Mouse (Mus musculus): ENCODE data around the gene Cables2. TPM values are rescaled to one million over a fixed set of nuclear protein-coding genes. Genes with fewer than 3 reads are reported as not detected.

Gene Cables2
- 14.5 and 15.2 TPM in 2 replicates for polyA plus RNA-seq (2015; fragmentation: Nextera tagmentation; extraction: Ambion mirVana)

- WGBS, result 6% methylated on average over 64 of the region's 68 CpGs
- peak within 1 kb of the TSS; percentile 97 for H3K9ac ChIP-seq
- H3K9me3 ChIP-seq, result no peaks in the 10 kb centered on the region
- peak; percentile 89 for ATAC-seq (ENCODE audit: insufficient read depth, low FRiP score, low read depth)
- peaks cover 48% of the 10 kb centered on the region for H3K4me1 ChIP-seq
- peak within 1 kb of the TSS; percentile 90 for H3K4me3 ChIP-seq (replicated peaks)
- no peaks in the 10 kb centered on the region for H3K36me3 ChIP-seq
- H3K4me2 ChIP-seq, result peak within 1 kb of the TSS; percentile 89
- H3K27me3 ChIP-seq (replicated peaks), result no peaks in the 10 kb centered on the region
- H3K27ac ChIP-seq, result peak within 1 kb of the TSS; percentile 59
These were observed at the start of gene Cables2 for GRCm38 (mm10) chr2:180273394-180274244. TSS of gene Cables2 (minus strand) at chr2:180273496.

- H3K4me1 ChIP-seq, result peaks cover 9% of the 10 kb centered on the region; the same call in 1 of the 2 replicates
- 0 out of 2 replicates have a peak overlapping the region, but pooled peaks have one; percentile 28 for H3K4me2 ChIP-seq
- H3K9me3 ChIP-seq, result no peaks in the 10 kb centered on the region
- H3K36me3 ChIP-seq, result no peaks in the 10 kb centered on the region
- ATAC-seq (ENCODE audit: insufficient read depth, low FRiP score, low read depth), result peak; percentile 79
- no peak overlapping the region for H3K9ac ChIP-seq
- no peak overlapping the region for H3K4me3 ChIP-seq (replicated peaks)
- H3K27ac ChIP-seq, result no peak overlapping the region
- H3K27me3 ChIP-seq (replicated peaks), result no peaks in the 10 kb centered on the region
- WGBS, result 13% methylated on average over 14 of the region's 14 CpGs
These were observed 49.5 kb upstream of the Cables2 start for GRCm38 (mm10) chr2:180322674-180323355.

GRCm38 (mm10) chr2:180320216-180320615 lies 46.9 kb upstream of the Cables2 start:
- Histone ChIP-seq H3K9ac (no peak overlapping the region), H3K36me3 (no peaks in the 10 kb centered on the region), H3K4me2 (no peak overlapping the region), H3K27me3 (replicated peaks) (no peaks in the 10 kb centered on the region), H3K27ac (no peak overlapping the region), H3K4me3 (replicated peaks) (no peak overlapping the region), H3K9me3 (no peaks in the 10 kb centered on the region), H3K4me1 (peaks cover 9% of the 10 kb centered on the region; the same call in 1 of the 2 replicates)
- 78% methylated on average over 4 of the region's 4 CpGs for WGBS
- peak; percentile 50 for ATAC-seq (ENCODE audit: insufficient read depth, low FRiP score, low read depth)

GRCm38 (mm10) chr2:180317591-180317990 lies 44.3 kb upstream of the Cables2 start:
- Histone ChIP-seq H3K27ac (no peak overlapping the region), H3K4me2 (no peak overlapping the region), H3K27me3 (replicated peaks) (no peaks in the 10 kb centered on the region), H3K4me3 (replicated peaks) (no peak overlapping the region), H3K9me3 (no peaks in the 10 kb centered on the region), H3K36me3 (no peaks in the 10 kb centered on the region), H3K9ac (no peak overlapping the region), H3K4me1 (peaks cover 4% of the 10 kb centered on the region; the same call in 1 of the 2 replicates)
- WGBS, result 75% methylated on average over 7 of the region's 7 CpGs
- ATAC-seq (ENCODE audit: insufficient read depth, low FRiP score, low read depth), result no peak

GRCm38 (mm10) chr2:180314292-180314691 lies 41.0 kb upstream of the Cables2 start:
- Histone ChIP-seq H3K27ac (no peak overlapping the region), H3K9ac (no peak overlapping the region), H3K4me1 (no peaks in the 10 kb centered on the region), H3K4me3 (replicated peaks) (no peak overlapping the region), H3K36me3 (no peaks in the 10 kb centered on the region), H3K4me2 (no peak overlapping the region), H3K9me3 (no peaks in the 10 kb centered on the region), H3K27me3 (replicated peaks) (no peaks in the 10 kb centered on the region)
- WGBS, result 84% methylated on average over 2 of the region's 2 CpGs
- ATAC-seq (ENCODE audit: insufficient read depth, low FRiP score, low read depth), result 0 out of 2 replicates have a peak, but pooled peaks have one; percentile 21

- Histone ChIP-seq H3K9ac (no peak overlapping the region), H3K4me2 (no peak overlapping the region), H3K4me1 (peaks cover 3% of the 10 kb centered on the region; the same call in 1 of the 2 replicates), H3K4me3 (replicated peaks) (no peak overlapping the region), H3K9me3 (no peaks in the 10 kb centered on the region), H3K36me3 (no peaks in the 10 kb centered on the region), H3K27me3 (replicated peaks) (no peaks in the 10 kb centered on the region), H3K27ac (no peak overlapping the region)
- WGBS, result 67% methylated on average over 4 of the region's 4 CpGs
- no peak for ATAC-seq (ENCODE audit: insufficient read depth, low FRiP score, low read depth)
These were observed 37.9 kb upstream of the Cables2 start for GRCm38 (mm10) chr2:180311147-180311546.

- 43% methylated on average over 2 of the region's 2 CpGs for WGBS
- Histone ChIP-seq H3K4me2 (no peak overlapping the region), H3K4me1 (peaks cover 3% of the 10 kb centered on the region; the same call in 1 of the 2 replicates), H3K4me3 (replicated peaks) (no peak overlapping the region), H3K9ac (no peak overlapping the region), H3K27me3 (replicated peaks) (no peaks in the 10 kb centered on the region), H3K9me3 (no peaks in the 10 kb centered on the region), H3K36me3 (no peaks in the 10 kb centered on the region), H3K27ac (no peak overlapping the region)
- ATAC-seq (ENCODE audit: insufficient read depth, low FRiP score, low read depth), result no peak
These were observed 34.4 kb upstream of the Cables2 start for GRCm38 (mm10) chr2:180307680-180308079.

GRCm38 (mm10) chr2:180306423-180307168 lies 33.3 kb upstream of the Cables2 start:
- Histone ChIP-seq H3K9ac (no peak overlapping the region), H3K4me3 (replicated peaks) (no peak overlapping the region), H3K4me1 (peaks cover 3% of the 10 kb centered on the region; the same call in 1 of the 2 replicates), H3K4me2 (no peak overlapping the region), H3K27ac (peak overlapping the region; percentile 40; the same call in 1 of the 2 replicates), H3K27me3 (replicated peaks) (no peaks in the 10 kb centered on the region), H3K36me3 (no peaks in the 10 kb centered on the region), H3K9me3 (no peaks in the 10 kb centered on the region)
- ATAC-seq (ENCODE audit: insufficient read depth, low FRiP score, low read depth), result 0 out of 2 replicates have a peak, but pooled peaks have one; percentile 28
- 47% methylated on average over 8 of the region's 8 CpGs for WGBS

GRCm38 (mm10) chr2:180306009-180306408 lies 32.7 kb upstream of the Cables2 start:
- ATAC-seq (ENCODE audit: insufficient read depth, low FRiP score, low read depth), result no peak
- Histone ChIP-seq H3K27me3 (replicated peaks) (no peaks in the 10 kb centered on the region), H3K9ac (no peak overlapping the region), H3K4me1 (peaks cover 3% of the 10 kb centered on the region; the same call in 1 of the 2 replicates), H3K4me2 (no peak overlapping the region), H3K9me3 (no peaks in the 10 kb centered on the region), H3K27ac (0 out of 2 replicates have a peak overlapping the region, but pooled peaks have one; percentile 9), H3K36me3 (no peaks in the 10 kb centered on the region), H3K4me3 (replicated peaks) (no peak overlapping the region)
- 86% methylated on average over 2 of the region's 2 CpGs for WGBS

- Histone ChIP-seq H3K9ac (no peak overlapping the region), H3K4me1 (peaks cover 5% of the 10 kb centered on the region; the same call in 1 of the 2 replicates), H3K27ac (no peak overlapping the region), H3K4me2 (no peak overlapping the region), H3K9me3 (no peaks in the 10 kb centered on the region), H3K36me3 (no peaks in the 10 kb centered on the region), H3K27me3 (replicated peaks) (no peaks in the 10 kb centered on the region), H3K4me3 (replicated peaks) (no peak overlapping the region)
- WGBS, result 74% methylated on average over 3 of the region's 3 CpGs
- ATAC-seq (ENCODE audit: insufficient read depth, low FRiP score, low read depth), result no peak
These were observed 32.2 kb upstream of the Cables2 start for GRCm38 (mm10) chr2:180305490-180305889.

GRCm38 (mm10) chr2:180304554-180304953 lies 31.3 kb upstream of the Cables2 start:
- H3K27ac ChIP-seq, result no peak overlapping the region
- no peak for ATAC-seq (ENCODE audit: insufficient read depth, low FRiP score, low read depth)
- H3K36me3 ChIP-seq, result no peaks in the 10 kb centered on the region
- WGBS, result 56% methylated on average over 4 of the region's 4 CpGs
- no peaks in the 10 kb centered on the region for H3K27me3 ChIP-seq (replicated peaks)
- H3K4me2 ChIP-seq, result no peak overlapping the region
- H3K9me3 ChIP-seq, result no peaks in the 10 kb centered on the region
- H3K4me1 ChIP-seq, result peaks cover 7% of the 10 kb centered on the region; the same call in 1 of the 2 replicates
- no peak overlapping the region for H3K4me3 ChIP-seq (replicated peaks)
- H3K9ac ChIP-seq, result no peak overlapping the region
